Mouse (Mus musculus) kidney, adult 2 months (tissue): ENCODE results near the gene Nfkbia.

Source experiments
- CTCF ChIP-seq: fragments of 200-500 bp; conservative IDR thresholded peaks from 2 replicates; pipeline ENCODE4 v1.5.1; 2011; ENCODE audit warnings: low read depth, mild to moderate bottlenecking, control low read depth, low read length, moderate library complexity, mixed read lengths; ENCODE audit not compliant: insufficient read depth, insufficient read length
- POLR2A ChIP-seq: fragments of 200-500 bp; IDR thresholded peaks from one replicate; pipeline ENCODE4 v1.6.1; 2011; ENCODE audit warnings: low read depth, low read length, control low read depth

GRCm38 (mm10) chr12:55480471-55481153, 11.8 kb downstream of the Nfkbia start:
- TF ChIP-seq CTCF (no peak), POLR2A (no peak)
